Mouse (Mus musculus): ENCODE results near the gene Tfcp2. TPM values are rescaled to one million over a fixed set of nuclear protein-coding genes. Genes with fewer than 3 reads are reported as not detected.
"Not testable (repeated sequence)": the region's sequence is repeated elsewhere in the genome, so short reads cannot be mapped to it uniquely, and the experiment has no call there.

Gene Tfcp2
- polyA plus RNA-seq, 1 experiment from 2014 or later = 32.9 TPM

- WGBS = 87% methylated on average over 4 of the region's 4 CpGs
- ATAC-seq (ENCODE audit: low FRiP score, low TSS enrichment) = no peak
- Histone ChIP-seq H3K27ac (ENCODE audit: low read depth, low read length) (no peak overlapping the region), H3K27me3 (ENCODE audit: control insufficient read depth, insufficient read depth, low read length) (no peaks in the 10 kb centered on the region), H3K4me2 (replicated peaks; ENCODE audit: low read depth, low read length) (no peak overlapping the region), H3K9ac (ENCODE audit: low read depth, low read length) (no peak overlapping the region), H3K4me3 (ENCODE audit: low read length) (no peak overlapping the region), H3K9me3 (ENCODE audit: control insufficient read depth, low read length) (no peaks in the 10 kb centered on the region), H3K36me3 (ENCODE audit: control insufficient read depth, insufficient read depth, low read length) (peaks cover 73% of the 10 kb centered on the region), H3K4me1 (ENCODE audit: control insufficient read depth, insufficient read depth, low read length) (no peaks in the 10 kb centered on the region)
These were observed 38.4 kb downstream of the Tfcp2 start for GRCm38 (mm10) chr15:100513387-100513786.

DNA sequence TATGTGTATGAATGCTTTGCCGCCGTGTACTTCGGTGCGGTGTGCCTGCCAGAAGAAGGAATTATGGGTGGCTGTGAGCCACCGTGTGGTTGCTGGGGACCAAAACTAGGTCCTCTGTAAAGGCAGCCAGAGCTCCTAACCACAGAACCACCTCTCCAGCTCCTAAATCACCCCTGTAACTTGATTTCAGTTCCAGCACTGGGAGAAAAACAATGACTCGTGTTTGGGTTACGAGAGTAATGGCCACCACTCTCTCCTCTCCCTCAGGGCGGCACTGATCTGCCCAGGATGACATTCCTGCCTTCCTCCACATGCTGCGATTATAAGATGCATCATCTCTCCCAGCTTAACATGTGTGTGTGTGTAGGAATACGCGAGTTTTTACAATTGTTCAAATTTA lies 41.7 kb downstream of the Tfcp2 start:
- Histone ChIP-seq H3K4me3 (ENCODE audit: low read length) (no peak overlapping the region), H3K27me3 (ENCODE audit: control insufficient read depth, insufficient read depth, low read length) (no peaks in the 10 kb centered on the region), H3K9me3 (ENCODE audit: control insufficient read depth, low read length) (no peaks in the 10 kb centered on the region), H3K4me2 (replicated peaks; ENCODE audit: low read depth, low read length) (no peak overlapping the region), H3K36me3 (ENCODE audit: control insufficient read depth, insufficient read depth, low read length) (peaks cover 82% of the 10 kb centered on the region), H3K9ac (ENCODE audit: low read depth, low read length) (no peak overlapping the region), H3K27ac (ENCODE audit: low read depth, low read length) (no peak overlapping the region), H3K4me1 (ENCODE audit: control insufficient read depth, insufficient read depth, low read length) (no peaks in the 10 kb centered on the region)
- no peak for ATAC-seq (ENCODE audit: low FRiP score, low TSS enrichment)
- 89% methylated on average over 11 of the region's 11 CpGs for WGBS

DNA sequence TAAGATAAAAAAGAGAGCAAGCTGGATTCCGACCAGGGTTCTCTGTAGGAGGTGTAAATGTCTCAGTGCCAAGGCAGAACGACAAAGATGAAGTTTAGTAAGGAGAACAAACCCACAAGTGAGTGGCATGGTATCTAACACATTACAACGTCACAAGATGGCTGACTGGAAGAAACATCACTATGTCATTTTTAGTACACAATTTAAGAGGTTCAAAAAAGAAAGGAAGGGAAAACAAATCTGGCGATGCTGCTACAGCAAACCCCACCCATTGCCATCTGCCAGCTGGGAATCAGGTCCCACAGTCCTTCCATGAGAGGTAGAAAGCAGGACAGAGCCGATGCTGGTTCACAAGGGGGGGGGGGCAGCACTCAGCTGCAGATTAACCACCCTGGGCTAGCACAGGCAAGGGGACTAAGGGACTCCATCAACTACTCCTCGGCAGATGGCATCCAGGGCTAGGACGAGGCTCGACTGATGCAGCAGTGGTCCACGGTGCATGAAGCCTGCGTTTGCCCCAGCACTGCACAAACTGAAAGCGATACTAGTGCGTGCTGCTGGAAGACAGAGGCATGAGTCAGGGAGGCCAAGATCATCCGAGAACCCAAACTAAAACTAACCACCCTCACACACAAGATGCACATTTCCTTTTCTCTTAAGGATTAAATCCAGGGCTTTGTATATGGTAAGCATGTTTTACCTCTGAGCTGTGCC lies 43.2 kb downstream of the Tfcp2 start:
- no peak for ATAC-seq (ENCODE audit: low FRiP score, low TSS enrichment)
- Histone ChIP-seq H3K27me3 (ENCODE audit: control insufficient read depth, insufficient read depth, low read length) (no peaks in the 10 kb centered on the region), H3K4me3 (ENCODE audit: low read length) (no peak overlapping the region), H3K9me3 (ENCODE audit: control insufficient read depth, low read length) (no peaks in the 10 kb centered on the region), H3K4me1 (ENCODE audit: control insufficient read depth, insufficient read depth, low read length) (no peaks in the 10 kb centered on the region), H3K36me3 (ENCODE audit: control insufficient read depth, insufficient read depth, low read length) (peaks cover 75% of the 10 kb centered on the region), H3K4me2 (replicated peaks; ENCODE audit: low read depth, low read length) (no peak overlapping the region), H3K27ac (ENCODE audit: low read depth, low read length) (no peak overlapping the region), H3K9ac (ENCODE audit: low read depth, low read length) (no peak overlapping the region)
- WGBS = 84% methylated on average over 13 of the region's 13 CpGs

- not testable (repeated sequence) for ATAC-seq (ENCODE audit: low FRiP score, low TSS enrichment); H3K9me3 ChIP-seq (ENCODE audit: control insufficient read depth, low read length)
- WGBS = 60% methylated on average over 8 of the region's 8 CpGs
These were observed 52.3 kb downstream of the Tfcp2 start for GRCm38 (mm10) chr15:100499506-100499905.

DNA sequence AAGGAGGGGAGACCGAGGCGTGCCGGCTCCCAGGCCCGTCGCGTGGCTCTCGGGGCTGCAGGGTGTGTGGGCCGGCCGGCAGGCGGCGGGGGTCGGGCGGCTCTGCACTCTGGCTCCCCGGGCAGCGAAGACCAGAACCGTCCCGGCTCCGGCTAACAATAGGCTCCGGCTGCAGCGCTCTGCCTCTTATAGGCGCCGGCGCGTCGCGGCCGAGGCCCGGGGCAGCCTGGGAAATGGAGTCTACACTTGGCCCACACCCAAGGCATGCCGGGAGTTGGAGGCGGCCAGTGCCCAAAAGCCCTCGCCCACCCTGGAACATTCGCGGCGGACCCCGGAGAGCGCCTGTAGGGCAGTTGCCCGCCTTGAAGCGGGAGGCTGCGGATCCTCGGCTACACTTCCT lies 56.7 kb downstream of the Tfcp2 start, which contains the start of gene Csrnp2:
TSS of gene Csrnp2 (minus strand) at position 387 of the 400 bp plus-strand sequence.
- Histone ChIP-seq H3K4me3 (ENCODE audit: low read length) (peak within 1 kb of the TSS; percentile 88), H3K9me3 (ENCODE audit: control insufficient read depth, low read length) (no peaks in the 10 kb centered on the region), H3K27me3 (ENCODE audit: control insufficient read depth, insufficient read depth, low read length) (no peaks in the 10 kb centered on the region), H3K27ac (ENCODE audit: low read depth, low read length) (peak within 1 kb of the TSS; percentile 95), H3K4me1 (ENCODE audit: control insufficient read depth, insufficient read depth, low read length) (peaks cover 24% of the 10 kb centered on the region; the same call in 1 of the 2 replicates), H3K9ac (ENCODE audit: low read depth, low read length) (peak within 1 kb of the TSS; percentile 96), H3K36me3 (ENCODE audit: control insufficient read depth, insufficient read depth, low read length) (no peaks in the 10 kb centered on the region), H3K4me2 (replicated peaks; ENCODE audit: low read depth, low read length) (peak within 1 kb of the TSS; percentile 86)
- under 1% methylated on average over 38 of the region's 40 CpGs for WGBS
- ATAC-seq (ENCODE audit: low FRiP score, low TSS enrichment) = peak; percentile 97

More at GRCm38 (mm10) chr15:100499506-100499905, 52.3 kb downstream of the Tfcp2 start:
- H3K4me1 ChIP-seq (ENCODE audit: control insufficient read depth, insufficient read depth, low read length); H3K27ac ChIP-seq (ENCODE audit: low read depth, low read length); H3K4me2 ChIP-seq (replicated peaks; ENCODE audit: low read depth, low read length); H3K27me3 ChIP-seq (ENCODE audit: control insufficient read depth, insufficient read depth, low read length); H3K4me3 ChIP-seq (ENCODE audit: low read length); H3K9ac ChIP-seq (ENCODE audit: low read depth, low read length); H3K36me3 ChIP-seq (ENCODE audit: control insufficient read depth, insufficient read depth, low read length): not testable (repeated sequence)

DNA sequence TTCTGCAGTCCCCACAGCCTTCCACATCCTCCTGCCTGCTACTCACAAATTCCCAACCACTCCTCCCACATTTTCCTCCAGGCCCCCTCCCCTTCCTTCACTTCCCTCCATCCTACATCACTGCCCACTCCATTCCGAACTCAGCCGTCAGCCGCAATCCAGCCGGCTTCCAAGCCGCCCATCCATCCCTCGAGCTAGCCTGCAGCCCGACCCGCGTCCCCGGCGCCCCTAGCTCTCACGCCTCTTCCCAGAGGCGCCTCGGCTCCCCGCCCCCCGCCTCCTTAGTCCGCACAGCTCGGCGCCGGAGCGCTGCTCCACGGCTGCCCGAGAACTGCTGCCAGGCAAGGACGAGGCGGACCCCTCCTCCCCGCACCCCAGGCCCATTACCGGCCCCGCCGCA lies 57.2 kb downstream of the Tfcp2 start:
- under 1% methylated on average over 27 of the region's 29 CpGs for WGBS
- Histone ChIP-seq H3K4me2 (replicated peaks; ENCODE audit: low read depth, low read length) (peak overlapping the region; percentile 86), H3K27ac (ENCODE audit: low read depth, low read length) (peak overlapping the region; percentile 95), H3K4me3 (ENCODE audit: low read length) (peak overlapping the region; percentile 88), H3K4me1 (ENCODE audit: control insufficient read depth, insufficient read depth, low read length) (peaks cover 29% of the 10 kb centered on the region), H3K9ac (ENCODE audit: low read depth, low read length) (peak overlapping the region; percentile 96), H3K27me3 (ENCODE audit: control insufficient read depth, insufficient read depth, low read length) (no peaks in the 10 kb centered on the region), H3K36me3 (ENCODE audit: control insufficient read depth, insufficient read depth, low read length) (no peaks in the 10 kb centered on the region), H3K9me3 (ENCODE audit: control insufficient read depth, low read length) (no peaks in the 10 kb centered on the region)
- peak; percentile 81 for ATAC-seq (ENCODE audit: low FRiP score, low TSS enrichment)

DNA sequence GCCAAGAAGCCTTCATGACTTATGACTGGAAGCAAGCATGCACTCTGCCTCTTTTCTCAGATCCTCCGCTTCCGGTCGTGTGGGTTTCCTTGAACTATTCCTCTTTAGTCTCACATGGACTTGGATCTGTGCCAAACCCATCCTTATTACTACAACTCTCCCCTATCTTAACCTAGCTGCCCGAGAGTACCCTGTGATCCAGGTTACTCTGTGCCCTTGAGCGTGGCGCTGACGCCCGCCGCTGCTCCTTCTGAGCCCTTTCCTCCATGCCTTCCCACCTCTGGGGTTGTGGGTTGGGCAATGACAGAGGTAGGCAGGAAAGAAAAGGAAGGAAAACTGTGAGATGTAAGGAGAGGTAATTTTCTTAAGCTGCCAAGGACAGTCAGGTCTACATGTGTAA lies 59.8 kb downstream of the Tfcp2 start:
- Histone ChIP-seq H3K27me3 (ENCODE audit: control insufficient read depth, insufficient read depth, low read length) (no peaks in the 10 kb centered on the region), H3K27ac (ENCODE audit: low read depth, low read length) (no peak overlapping the region), H3K36me3 (ENCODE audit: control insufficient read depth, insufficient read depth, low read length) (peaks cover 19% of the 10 kb centered on the region), H3K9me3 (ENCODE audit: control insufficient read depth, low read length) (no peaks in the 10 kb centered on the region), H3K9ac (ENCODE audit: low read depth, low read length) (no peak overlapping the region), H3K4me2 (replicated peaks; ENCODE audit: low read depth, low read length) (0 out of 2 replicates have a peak overlapping the region, but pooled peaks have one; percentile 15), H3K4me3 (ENCODE audit: low read length) (no peak overlapping the region), H3K4me1 (ENCODE audit: control insufficient read depth, insufficient read depth, low read length) (peaks cover 41% of the 10 kb centered on the region)
- no peak for ATAC-seq (ENCODE audit: low FRiP score, low TSS enrichment)
- 65% methylated on average over 9 of the region's 9 CpGs for WGBS

GRCm38 (mm10) chr15:100489263-100489662 lies 62.5 kb downstream of the Tfcp2 start:
- Histone ChIP-seq H3K4me1 (ENCODE audit: control insufficient read depth, insufficient read depth, low read length) (peaks cover 46% of the 10 kb centered on the region), H3K36me3 (ENCODE audit: control insufficient read depth, insufficient read depth, low read length) (peaks cover 45% of the 10 kb centered on the region), H3K27me3 (ENCODE audit: control insufficient read depth, insufficient read depth, low read length) (no peaks in the 10 kb centered on the region), H3K27ac (ENCODE audit: low read depth, low read length) (peak overlapping the region; percentile 62; the same call in 1 of the 2 replicates), H3K4me3 (ENCODE audit: low read length) (no peak overlapping the region), H3K4me2 (replicated peaks; ENCODE audit: low read depth, low read length) (no peak overlapping the region), H3K9ac (ENCODE audit: low read depth, low read length) (peak overlapping the region; percentile 34), H3K9me3 (ENCODE audit: control insufficient read depth, low read length) (no peaks in the 10 kb centered on the region)
- ATAC-seq (ENCODE audit: low FRiP score, low TSS enrichment) = peak; percentile 70; the same call in 1 of the 2 replicates
- 45% methylated on average over 15 of the region's 15 CpGs for WGBS

DNA sequence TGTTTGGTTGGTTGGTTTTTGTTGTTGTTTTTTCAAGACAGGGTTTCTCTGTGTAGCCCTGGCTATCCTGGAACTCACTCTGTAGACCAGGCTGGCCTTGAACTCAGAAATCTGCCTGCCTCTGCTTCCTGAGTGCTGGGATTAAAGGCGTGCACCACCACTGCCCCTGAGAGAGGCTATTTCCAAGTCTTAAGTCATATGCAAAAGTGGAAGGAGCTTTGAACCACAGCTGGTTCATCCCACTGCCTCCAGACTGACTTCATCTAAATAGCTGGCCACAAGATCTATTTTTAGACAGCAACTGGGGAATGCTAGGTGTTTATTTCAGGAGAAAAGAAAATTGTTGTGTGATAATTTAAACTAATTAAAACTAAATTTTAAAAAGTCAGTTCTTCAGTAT lies 63.5 kb downstream of the Tfcp2 start:
- not testable (repeated sequence) for H3K4me2 ChIP-seq (replicated peaks; ENCODE audit: low read depth, low read length); H3K4me3 ChIP-seq (ENCODE audit: low read length); ATAC-seq (ENCODE audit: low FRiP score, low TSS enrichment); H3K9ac ChIP-seq (ENCODE audit: low read depth, low read length); H3K27me3 ChIP-seq (ENCODE audit: control insufficient read depth, insufficient read depth, low read length); H3K9me3 ChIP-seq (ENCODE audit: control insufficient read depth, low read length)
- Histone ChIP-seq H3K4me1 (ENCODE audit: control insufficient read depth, insufficient read depth, low read length) (peaks cover 37% of the 10 kb centered on the region), H3K27ac (ENCODE audit: low read depth, low read length) (0 out of 2 replicates have a peak overlapping the region, but pooled peaks have one; percentile 62), H3K36me3 (ENCODE audit: control insufficient read depth, insufficient read depth, low read length) (peaks cover 55% of the 10 kb centered on the region)
- WGBS = 92% methylated on average over 1 of the region's 1 CpGs
